Mouse (Mus musculus) naive thymus-derived CD4-positive, alpha-beta T cell, adult 5 months (primary cell): ENCODE data around the gene Tmem131l. TPM values are rescaled to one million over a fixed set of nuclear protein-coding genes. Genes with fewer than 3 reads are reported as not detected.

Experiments used
- polyA plus RNA-seq: library from polyadenylated mRNA; unstranded; fragments of 100-300 nt; shearing (Covaris generic); gene quantifications from one replicate; pipeline ENCODE4 v1.2.1, GENCODE M21; 2017

Gene Tmem131l
- 61.5 TPM for polyA plus RNA-seq

DNA sequence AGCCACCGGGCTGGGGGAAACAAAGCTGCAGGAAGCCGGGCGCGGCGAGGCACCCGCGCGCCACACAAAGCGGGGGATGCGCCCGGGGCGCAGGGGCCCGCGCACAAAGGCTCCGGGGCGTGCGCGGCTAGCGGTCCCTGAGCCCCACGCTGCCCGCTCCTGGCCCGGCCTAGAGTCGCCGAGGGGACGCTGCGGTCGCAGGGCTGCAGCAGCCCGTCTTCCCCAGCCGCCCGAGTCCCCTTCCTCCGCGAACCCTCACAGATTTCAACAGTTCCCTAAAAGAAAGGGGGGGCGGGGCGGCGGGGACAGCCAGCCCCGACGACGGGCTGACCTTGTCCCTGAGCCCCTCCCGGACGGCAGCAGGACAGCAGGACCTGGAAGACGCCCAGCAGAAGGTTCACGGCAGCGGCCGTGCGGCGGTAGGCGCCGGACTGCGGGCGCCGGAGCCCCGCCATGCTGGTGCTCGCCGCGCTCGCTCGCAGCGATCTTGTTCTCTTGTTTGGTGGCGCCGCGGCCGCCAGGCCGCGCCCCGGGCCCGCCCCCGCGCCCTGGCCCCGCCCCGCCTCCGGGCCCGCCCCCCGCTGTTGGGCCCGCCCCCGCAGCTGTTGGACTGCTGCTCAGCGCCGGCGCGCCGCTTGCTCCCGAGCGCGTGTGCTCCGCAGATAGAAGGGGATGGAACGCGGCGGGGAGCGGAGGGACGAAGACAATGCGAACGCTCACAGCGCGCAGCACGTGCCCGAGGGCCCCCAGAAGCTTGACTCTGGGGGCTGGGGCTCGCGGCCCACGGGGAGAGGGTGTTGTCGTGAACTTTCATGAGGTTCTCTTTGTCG is at the start of gene Tmem131l:
Gene Tmem131l (minus strand): TSS at position 530 of the 830 bp plus-strand sequence.

Other genes with a start within 250 kb of the Tmem131l start
- gene Tlr2, start 198.4 kb downstream of the Tmem131l start, polyA plus RNA-seq = 1.8 TPM
- not detected for gene Mnd1, start 115.6 kb upstream of the Tmem131l start, polyA plus RNA-seq
- not detected for gene Gm6525, start 133.9 kb upstream of the Tmem131l start, polyA plus RNA-seq